Mouse (Mus musculus) kidney, adult 18-20 months (tissue): ENCODE results near the gene Hspa4.

ENCODE experiments used
- DNase-seq: peaks from one replicate; pipeline ENCODE4 v3.0.0; 2021

The Hspa4 gene

DNA sequence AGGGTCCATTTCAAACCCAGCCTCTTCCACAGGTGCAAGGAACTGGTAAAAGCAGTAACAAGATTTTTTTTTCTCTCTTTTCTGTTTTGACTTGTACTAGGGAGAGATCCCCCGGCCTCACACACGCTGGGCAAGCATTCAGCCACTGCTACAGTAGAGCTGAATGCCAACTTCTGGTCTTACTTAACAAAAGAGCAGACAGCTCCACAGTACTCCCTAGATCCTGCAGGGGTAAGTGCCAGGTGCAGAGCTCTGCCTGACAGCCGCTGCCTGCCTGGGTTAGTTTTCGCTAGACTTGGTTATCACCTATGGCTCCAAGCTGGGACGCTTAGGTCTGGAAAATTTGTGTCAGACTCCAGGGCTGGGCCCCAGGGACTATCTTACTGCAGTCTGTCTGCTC lies 50.6 kb downstream of the Hspa4 start:
- no peak for DNase-seq

DNA sequence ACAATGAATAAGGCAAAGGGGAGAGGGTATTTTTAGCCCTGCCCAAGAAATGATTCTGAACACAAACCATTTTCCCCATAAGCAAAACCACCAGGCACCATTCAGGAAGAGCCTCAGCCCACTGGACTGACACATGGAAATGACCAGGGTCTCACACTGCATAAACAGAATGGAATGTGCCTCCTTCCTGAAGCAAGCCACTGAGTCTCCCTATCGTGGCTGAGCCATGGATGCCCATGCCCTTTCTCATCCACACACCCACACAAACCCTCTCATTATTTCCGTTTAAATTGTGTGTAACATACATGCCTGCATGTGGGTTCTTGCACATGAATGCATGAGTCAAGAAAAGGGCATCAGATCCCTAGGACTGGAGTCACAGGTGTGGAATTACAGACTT lies 54.7 kb downstream of the Hspa4 start:
- no peak for DNase-seq

DNA sequence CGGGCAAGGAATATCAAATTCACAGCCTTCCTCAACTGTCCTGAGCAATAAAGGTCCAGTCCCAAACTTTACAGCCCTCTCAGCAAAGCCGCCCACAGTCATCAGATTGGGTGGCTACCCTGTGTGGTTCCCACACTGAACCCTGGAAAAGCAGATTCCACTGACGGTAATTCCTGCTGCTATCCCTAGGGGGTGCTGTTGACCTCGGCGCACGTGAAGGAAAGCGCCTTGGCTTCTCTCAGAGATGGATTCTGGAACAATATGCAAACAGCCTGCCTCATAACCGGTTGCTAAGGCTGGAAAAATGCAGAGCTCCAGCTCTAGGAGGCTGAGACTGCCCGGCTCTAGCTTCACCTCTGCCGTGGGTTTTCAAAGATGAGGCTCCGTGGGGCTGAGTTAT lies 57.1 kb downstream of the Hspa4 start:
- peak; percentile 29 for DNase-seq

DNA sequence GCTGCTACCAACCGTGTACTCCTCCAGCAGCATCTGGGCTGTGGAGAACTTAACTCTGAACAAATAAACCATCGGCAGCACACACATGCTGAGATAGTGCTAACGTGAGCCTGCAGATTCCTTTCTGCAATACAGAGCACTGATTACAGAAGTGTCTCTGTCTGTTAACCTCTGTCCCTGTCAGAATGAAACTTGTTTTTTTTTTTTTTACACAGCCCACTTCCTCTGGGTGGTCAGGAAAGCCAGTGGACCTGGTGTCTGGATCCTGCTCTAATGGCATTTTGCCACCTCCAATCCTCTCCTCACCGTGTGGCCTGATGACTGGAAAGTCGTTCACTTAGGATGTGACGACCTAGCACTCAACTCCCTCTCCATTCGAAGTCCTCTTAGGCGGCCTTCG lies 66.7 kb downstream of the Hspa4 start:
- DNase-seq = no peak

DNA sequence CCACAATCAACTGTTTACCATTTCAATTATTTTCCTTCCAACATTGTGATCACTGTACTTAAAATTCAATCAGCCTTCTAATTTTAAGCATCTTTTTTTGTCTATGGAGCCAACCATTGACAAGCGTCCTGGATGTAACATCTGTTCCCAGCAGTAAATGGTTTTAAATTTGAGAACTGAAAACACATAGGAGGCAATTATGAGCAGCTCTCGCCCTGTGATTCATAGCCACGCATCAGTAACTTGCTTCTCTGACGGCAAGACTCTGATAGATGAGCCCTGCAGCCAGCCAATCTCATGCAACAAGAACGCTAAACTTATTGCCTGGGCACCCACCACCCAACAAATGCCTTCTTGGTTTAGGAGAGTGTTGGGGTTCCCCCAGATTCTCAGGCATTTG lies 68.4 kb downstream of the Hspa4 start:
- DNase-seq = no peak

DNA sequence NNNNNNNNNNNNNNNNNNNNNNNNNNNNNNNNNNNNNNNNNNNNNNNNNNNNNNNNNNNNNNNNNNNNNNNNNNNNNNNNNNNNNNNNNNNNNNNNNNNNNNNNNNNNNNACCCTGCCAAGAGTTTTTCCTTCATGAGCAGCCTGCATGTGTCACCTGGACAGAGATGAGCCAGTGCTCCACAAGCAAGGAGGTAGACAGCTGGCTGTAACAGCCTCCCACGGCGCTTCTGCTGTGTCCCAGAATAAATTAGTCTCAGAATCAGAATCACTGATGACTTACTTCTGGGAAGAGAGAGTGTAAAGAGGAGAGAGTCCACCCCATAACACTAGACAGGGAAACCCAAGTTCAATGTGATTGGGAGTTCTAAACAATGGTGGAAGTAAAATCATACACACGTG lies 71.2 kb downstream of the Hspa4 start:
- no peak for DNase-seq

DNA sequence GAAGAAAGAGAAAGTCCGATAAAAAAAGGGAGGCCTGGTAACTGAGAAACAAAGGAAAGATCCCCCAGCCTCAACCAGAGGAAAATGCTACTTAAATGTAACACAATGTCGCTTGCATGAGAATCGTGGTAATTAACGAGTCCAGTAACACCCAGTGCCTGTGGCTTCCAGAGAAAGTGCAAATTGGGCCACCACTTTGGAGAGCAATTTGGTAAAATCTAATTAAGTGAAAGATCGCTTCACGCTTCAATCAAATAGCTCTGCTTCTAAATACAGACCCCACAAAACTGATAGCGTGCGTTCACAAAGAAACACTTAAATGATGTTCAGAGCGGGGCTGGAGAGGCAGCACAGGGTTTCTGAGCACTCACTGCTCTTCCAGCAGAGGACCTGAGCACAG lies 89.4 kb downstream of the Hspa4 start:
- no peak for DNase-seq
